Mouse (Mus musculus): ENCODE results near the gene Epas1. TPM values are rescaled to one million over a fixed set of nuclear protein-coding genes. Genes with fewer than 3 reads are reported as not detected.

Gene Epas1
- total and polyA plus RNA-seq, 3 experiments, result not detected

DNA sequence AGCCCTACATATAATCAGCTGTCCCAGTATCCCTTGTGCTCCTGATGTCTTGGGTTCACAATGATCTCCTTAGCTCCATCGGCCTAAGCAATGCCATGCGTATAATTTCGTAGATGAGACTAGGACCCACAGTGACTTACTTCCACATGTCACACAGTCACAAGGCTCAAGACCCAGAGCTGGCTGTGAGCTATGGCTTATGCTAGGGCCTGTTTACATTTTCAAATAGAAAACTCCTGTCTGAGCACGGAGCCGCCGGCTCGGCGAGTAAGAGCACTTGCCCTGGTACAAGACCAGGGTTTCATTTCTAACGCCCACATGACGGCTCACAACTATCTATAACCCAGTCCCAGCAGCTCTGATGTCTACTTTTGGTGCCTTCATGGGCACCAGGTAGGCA, 80.4 kb downstream of the Epas1 start:
- DNase-seq (ENCODE audit: low read depth, low spot score), result no peak
- Histone ChIP-seq H3K79me2 (ENCODE audit: control insufficient read depth, insufficient read depth, low read length, poor library complexity) (no peaks in the 10 kb centered on the region), H3K9me3 (replicated peaks; ENCODE audit: insufficient read depth, low read length) (no peaks in the 10 kb centered on the region), H3K27ac (ENCODE audit: control insufficient read depth, low read depth, low read length) (no peak overlapping the region), H3K9ac (ENCODE audit: control insufficient read depth, low read depth, low read length, poor library complexity, severe bottlenecking) (no peak overlapping the region), H3K4me3 (ENCODE audit: control insufficient read depth in 1 of 2, insufficient read depth in 1 of 2, low read depth in 2 of 2, low read length in 2 of 2) (no peak overlapping the region), H3K27me3 (ENCODE audit: control insufficient read depth in 1 of 2, insufficient read depth in 2 of 2, low read length in 2 of 2) (0 out of 4 replicates have a peak, but pooled peaks cover 0 to 1% of the 10 kb centered on the region in 2 experiments), H3K36me3 (ENCODE audit: control insufficient read depth in 1 of 2, insufficient read depth in 2 of 2, low read length in 2 of 2) (no peaks in the 10 kb centered on the region), H3K4me1 (ENCODE audit: control insufficient read depth in 1 of 2, insufficient read depth in 2 of 2, low read length in 2 of 2) (no peaks in the 10 kb centered on the region)
- TF ChIP-seq MAZ (IDR thresholded peaks at IDR 0.05; ENCODE audit: low read depth, low read length) (no peak), USF1 (IDR thresholded peaks at IDR 0.05; ENCODE audit: low read depth, low read length) (no peak), POLR2AphosphoS2 (IDR thresholded peaks at IDR 0.05; ENCODE audit: low read length) (no peak)

DNA sequence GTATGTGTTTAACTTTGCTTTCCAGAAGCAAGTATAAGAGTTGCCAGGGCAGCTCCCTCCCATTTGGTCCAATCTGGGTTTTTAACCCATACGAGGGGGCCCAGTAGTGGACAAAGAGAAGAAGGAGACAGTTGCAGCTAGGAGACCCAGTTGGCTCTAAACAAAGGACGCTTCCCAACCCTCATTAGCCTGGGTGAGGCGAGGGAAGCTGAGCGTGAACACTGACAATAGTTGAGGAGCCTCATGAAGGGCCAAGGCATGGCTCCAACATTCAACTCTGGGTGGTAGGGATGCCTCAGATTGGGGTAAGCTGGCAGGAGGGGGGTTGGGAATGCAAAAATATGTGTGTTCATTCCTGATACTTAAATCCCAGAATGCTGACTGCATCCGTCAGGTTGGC, 85.8 kb downstream of the Epas1 start:
- H3K4me1 ChIP-seq (ENCODE audit: control insufficient read depth in 1 of 2, insufficient read depth in 2 of 2, low read length in 2 of 2), result no peaks in the 10 kb centered on the region
- no peaks in the 10 kb centered on the region for H3K36me3 ChIP-seq (ENCODE audit: control insufficient read depth in 1 of 2, insufficient read depth in 2 of 2, low read length in 2 of 2)
- no peak for DNase-seq (ENCODE audit: low read depth, low spot score)
- no peaks in the 10 kb centered on the region for H3K9me3 ChIP-seq (replicated peaks; ENCODE audit: insufficient read depth, low read length)
- peaks cover 0 to 1% of the 10 kb centered on the region in 2 experiments; a peak in 1 of 4 replicates for H3K27me3 ChIP-seq (ENCODE audit: control insufficient read depth in 1 of 2, insufficient read depth in 2 of 2, low read length in 2 of 2)
- no peak overlapping the region for H3K4me3 ChIP-seq (ENCODE audit: control insufficient read depth in 1 of 2, insufficient read depth in 1 of 2, low read depth in 2 of 2, low read length in 2 of 2)
- H3K79me2 ChIP-seq (ENCODE audit: control insufficient read depth, insufficient read depth, low read length, poor library complexity), result no peaks in the 10 kb centered on the region
- no peak overlapping the region for H3K9ac ChIP-seq (ENCODE audit: control insufficient read depth, low read depth, low read length, poor library complexity, severe bottlenecking)
- TF ChIP-seq MAX (IDR thresholded peaks at IDR 0.05; ENCODE audit: low read length) (no peak), MEF2A (IDR thresholded peaks at IDR 0.05; ENCODE audit: extremely low read depth, insufficient replicate concordance, low read depth, low read length, poor library complexity, severe bottlenecking) (no peak), NELFE (IDR thresholded peaks at IDR 0.05; ENCODE audit: low read depth, low read length) (no peak), JUND (IDR thresholded peaks at IDR 0.05; ENCODE audit: low read depth, low read length) (no peak), BHLHE40 (IDR thresholded peaks at IDR 0.05; ENCODE audit: borderline replicate concordance, low read depth, low read length) (no peak), CTCF (IDR thresholded peaks at IDR 0.05 in 2 of 3, conservative IDR thresholded peaks at IDR 0.05 in 1 of 3; ENCODE audit: control insufficient read depth in 1 of 3, insufficient read depth in 1 of 3, low read depth in 2 of 3, low read length in 3 of 3, poor library complexity in 1 of 3, severe bottlenecking in 1 of 3) (no peak), TBP (IDR thresholded peaks at IDR 0.05; ENCODE audit: low read depth, low read length) (no peak), GATA1 (IDR thresholded peaks at IDR 0.05; ENCODE audit: low read depth, low read length) (no peak), TAL1 (IDR thresholded peaks at IDR 0.05; ENCODE audit: low read length) (no peak), POLR2A (IDR thresholded peaks at IDR 0.05; ENCODE audit: control insufficient read depth in 1 of 2, insufficient read depth in 1 of 2, low read depth in 1 of 2, low read length in 2 of 2, poor library complexity in 1 of 2) (no peak), ELF1 (IDR thresholded peaks at IDR 0.05; ENCODE audit: low read depth, low read length) (no peak), EP300 (IDR thresholded peaks at IDR 0.05; ENCODE audit: low read depth in 1 of 2, low read length in 2 of 2) (no peak), USF2 (IDR thresholded peaks at IDR 0.05; ENCODE audit: borderline replicate concordance in 1 of 2, insufficient read depth in 1 of 2, low read depth in 1 of 2, low read length in 2 of 2) (no peak), USF1 (IDR thresholded peaks at IDR 0.05; ENCODE audit: low read depth, low read length) (no peak), CHD1 (IDR thresholded peaks at IDR 0.05; ENCODE audit: low read depth, low read length) (no peak), HCFC1 (IDR thresholded peaks at IDR 0.05; ENCODE audit: low read depth, low read length) (no peak), E2F4 (IDR thresholded peaks at IDR 0.05; ENCODE audit: borderline replicate concordance, low read depth, low read length) (no peak)
- H3K27ac ChIP-seq (ENCODE audit: control insufficient read depth, low read depth, low read length), result no peak overlapping the region
